Comparison of ENCODE assay signal across 16 mouse cellular contexts in the genomic region with DNA sequence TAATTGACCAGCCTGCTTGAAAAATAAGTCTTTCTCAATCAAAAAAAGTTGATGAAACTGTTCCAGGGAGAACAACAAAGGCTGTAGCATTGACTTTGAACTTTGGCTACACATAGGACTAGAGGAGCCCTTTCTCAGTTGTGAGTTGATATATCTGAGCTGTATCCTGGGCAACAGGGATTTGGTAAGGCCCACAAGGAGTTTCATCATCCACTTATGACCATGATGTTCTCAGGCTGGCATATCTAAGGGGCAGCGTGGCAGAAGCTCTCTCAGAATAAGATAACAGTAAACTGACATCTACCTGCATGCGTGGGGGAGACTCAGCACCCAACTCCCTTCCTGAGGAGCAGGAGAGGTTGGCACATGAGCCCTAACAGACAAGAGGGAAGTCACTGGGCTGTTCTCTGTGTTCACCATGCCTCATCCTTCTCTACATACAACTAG. TPM values are rescaled to one million over a fixed set of nuclear protein-coding genes. Genes with fewer than 3 reads are reported as not detected.
A peak's percentile ranks its signal among the peaks of the same experiment; 100 is the strongest.
DNase-seq lines count a peak whose midpoint lies in the region; ATAC-seq lines count a peak whose summit lies in the region.
"Had no signal": no experiment of that assay in that cellular context is flagged by ENCODE, and none has a peak within 500 bp of the region (broad histone marks: within the 10 kb centered on the region; RNA-seq: fewer than 3 reads in every experiment).

No protein-coding gene starts in this region.

- peak overlapping the region; percentile 23; the same call in 1 of the 2 replicates for H3K4me3 ChIP-seq in heart, embryonic 15.5 days
- H3K4me3 ChIP-seq in intestine, embryonic 16.5 days (ENCODE audit: low read length), result no peak overlapping the region
- peak overlapping the region; percentile 91 for H3K4me3 ChIP-seq in megakaryocyte, embryonic 14.5 days (replicated peaks)
- H3K4me3 ChIP-seq in forebrain, embryonic 15.5 days, result no peak overlapping the region
- H3K4me3 ChIP-seq: embryonic facial prominence, embryonic 12.5 days; forebrain, embryonic 10.5 days had no signal

- no peaks in the 10 kb centered on the region for H3K9me3 ChIP-seq in heart, embryonic 15.5 days (replicated peaks)
- no peaks in the 10 kb centered on the region for H3K9me3 ChIP-seq in intestine, embryonic 16.5 days (ENCODE audit: control insufficient read depth, low read length)
- peaks cover 10% of the 10 kb centered on the region for H3K9me3 ChIP-seq in megakaryocyte, embryonic 14.5 days
- no peaks in the 10 kb centered on the region for H3K9me3 ChIP-seq in forebrain, embryonic 15.5 days
- H3K9me3 ChIP-seq: embryonic facial prominence, embryonic 12.5 days; forebrain, embryonic 10.5 days had no signal

- no peaks in the 10 kb centered on the region for H3K27me3 ChIP-seq in heart, embryonic 15.5 days
- H3K27me3 ChIP-seq in intestine, embryonic 16.5 days (replicated peaks; ENCODE audit: control insufficient read depth, insufficient read depth, low read length), result no peaks in the 10 kb centered on the region
- H3K27me3 ChIP-seq in megakaryocyte, embryonic 14.5 days (replicated peaks), result peaks cover 4% of the 10 kb centered on the region
- no peaks in the 10 kb centered on the region for H3K27me3 ChIP-seq in forebrain, embryonic 15.5 days
- H3K27me3 ChIP-seq: embryonic facial prominence, embryonic 12.5 days had no signal

- no peak overlapping the region for H3K27ac ChIP-seq in heart, embryonic 15.5 days
- H3K27ac ChIP-seq in intestine, embryonic 16.5 days (ENCODE audit: low read length), result no peak overlapping the region; the same call in 1 of the 2 replicates
- no peak overlapping the region for H3K27ac ChIP-seq in forebrain, embryonic 15.5 days (replicated peaks)
- H3K27ac ChIP-seq: embryonic facial prominence, embryonic 12.5 days; forebrain, embryonic 10.5 days; hindbrain, embryonic 14.5 days had no signal

- WGBS in heart, embryonic 15.5 days, result 83% methylated on average over 2 of the region's 2 CpGs
- WGBS in intestine, embryonic 16.5 days, result 81% methylated on average over 2 of the region's 2 CpGs
- 95% methylated on average over 2 of the region's 2 CpGs for WGBS in forebrain, embryonic 15.5 days

- H3K36me3 ChIP-seq in heart, embryonic 15.5 days, result no peaks in the 10 kb centered on the region
- H3K36me3 ChIP-seq in intestine, embryonic 16.5 days (ENCODE audit: control insufficient read depth, insufficient read depth, low read length), result no peaks in the 10 kb centered on the region
- peaks cover 46% of the 10 kb centered on the region for H3K36me3 ChIP-seq in megakaryocyte, embryonic 14.5 days (replicated peaks; ENCODE audit: low read length)
- H3K36me3 ChIP-seq in forebrain, embryonic 15.5 days, result no peaks in the 10 kb centered on the region
- H3K36me3 ChIP-seq: embryonic facial prominence, embryonic 12.5 days; forebrain, embryonic 10.5 days had no signal

- H3K4me2 ChIP-seq in heart, embryonic 15.5 days, result peak overlapping the region; percentile 26; the same call in 1 of the 2 replicates
- H3K4me2 ChIP-seq in intestine, embryonic 16.5 days (ENCODE audit: low read depth, low read length), result no peak overlapping the region
- H3K4me2 ChIP-seq in forebrain, embryonic 15.5 days (replicated peaks), result no peak overlapping the region
- H3K4me2 ChIP-seq: embryonic facial prominence, embryonic 12.5 days; heart, embryonic 11.5 days; hindbrain, embryonic 14.5 days had no signal

- no peak for ATAC-seq in heart, embryonic 15.5 days (replicated peaks; ENCODE audit: insufficient number of reproducible peaks, insufficient read depth, low FRiP score, low read depth)
- ATAC-seq in intestine, embryonic 16.5 days, result peak; percentile 49
- no peak for ATAC-seq in forebrain, embryonic 15.5 days (replicated peaks)
- ATAC-seq: activated CD4-positive, CD25-positive, alpha-beta regulatory T cell, adult 4 months had no signal

- no peak overlapping the region for H3K9ac ChIP-seq in heart, embryonic 15.5 days
- H3K9ac ChIP-seq in intestine, embryonic 16.5 days (ENCODE audit: low read depth, low read length), result no peak overlapping the region
- no peak overlapping the region for H3K9ac ChIP-seq in forebrain, embryonic 15.5 days (replicated peaks)
- H3K9ac ChIP-seq: embryonic facial prominence, embryonic 12.5 days; hindbrain, embryonic 14.5 days had no signal

- DNase-seq in heart, adult 11 months, result no peak
- DNase-seq in A20 (ENCODE audit: low read depth, low spot score), result peak; percentile 75
- DNase-seq in right cerebral cortex, postnatal 10 days (ENCODE audit: low spot score in 2 of 2), result no peak
- no peak for DNase-seq in kidney, adult 18-20 months
- DNase-seq: cerebellum, postnatal 25 days; kidney, postnatal 10 days; lung, postnatal 14 days had no signal

- no peaks in the 10 kb centered on the region for H3K4me1 ChIP-seq in heart, embryonic 15.5 days (replicated peaks)
- peaks cover 7% of the 10 kb centered on the region; the same call in 1 of the 2 replicates for H3K4me1 ChIP-seq in intestine, embryonic 16.5 days (ENCODE audit: control insufficient read depth, insufficient read depth, low read length)
- H3K4me1 ChIP-seq in megakaryocyte, embryonic 14.5 days, result peaks cover 69% of the 10 kb centered on the region
- no peaks in the 10 kb centered on the region for H3K4me1 ChIP-seq in forebrain, embryonic 15.5 days
- H3K4me1 ChIP-seq: embryonic facial prominence, embryonic 12.5 days; forebrain, embryonic 10.5 days had no signal

RNA-seq across cellular contexts. Expression of a gene that starts 21.9 kb away (rescaled TPM):
- 29.8 and 36.0 TPM in 2 replicates for polyA plus RNA-seq in heart, embryonic 15.5 days (2015; fragmentation: Nextera tagmentation; extraction: Ambion mirVana)
- polyA plus RNA-seq in intestine, embryonic 16.5 days (2015; fragmentation: Nextera tagmentation; extraction: Ambion mirVana), result 67.7 and 77.3 TPM in 2 replicates
- polyA plus RNA-seq in megakaryocyte, embryonic 14.5 days (2012; ENCODE audit: insufficient read depth, low replicate concordance), result 0.57 TPM in 1 of 2 replicates, not detected in the other
- 6.8 and 6.9 TPM in 2 replicates for polyA plus RNA-seq in forebrain, embryonic 15.5 days (2015; fragmentation: Nextera tagmentation; extraction: Ambion mirVana)

Comparison
In these comparisons a context has a peak if more than half of its experiments do, and no peak if none do; other contexts are left out.
1. H3K4me3 ChIP-seq: peak in heart, embryonic 15.5 days (single experiment) and megakaryocyte, embryonic 14.5 days (single experiment); none in intestine, embryonic 16.5 days (single experiment) and forebrain, embryonic 15.5 days (single experiment).